Mouse (Mus musculus): ENCODE results near the gene Fnbp1.

- TF ChIP-seq POLR2A (IDR thresholded peaks at IDR 0.05; ENCODE audit: borderline replicate concordance, insufficient read depth, low read length) = no peak
- no peak for TF ChIP-seq CTCF (IDR thresholded peaks at IDR 0.05; ENCODE audit: borderline replicate concordance, insufficient read depth, low read depth, low read length)
Measured at GRCm38 (mm10) chr2:31036811-31037210, 105.0 kb downstream of the Fnbp1 start.

Measured in cerebellum, adult 2 months (tissue).